Mouse (Mus musculus): Measurements from ENCODE around the gene Ctrc. TPM values are rescaled to one million over a fixed set of nuclear protein-coding genes. Genes with fewer than 3 reads are reported as not detected.

Gene Ctrc
- 0.45 and 0.97 TPM in 2 replicates for polyA plus RNA-seq (2015; fragmentation: Nextera tagmentation; extraction: Ambion mirVana)

DNA sequence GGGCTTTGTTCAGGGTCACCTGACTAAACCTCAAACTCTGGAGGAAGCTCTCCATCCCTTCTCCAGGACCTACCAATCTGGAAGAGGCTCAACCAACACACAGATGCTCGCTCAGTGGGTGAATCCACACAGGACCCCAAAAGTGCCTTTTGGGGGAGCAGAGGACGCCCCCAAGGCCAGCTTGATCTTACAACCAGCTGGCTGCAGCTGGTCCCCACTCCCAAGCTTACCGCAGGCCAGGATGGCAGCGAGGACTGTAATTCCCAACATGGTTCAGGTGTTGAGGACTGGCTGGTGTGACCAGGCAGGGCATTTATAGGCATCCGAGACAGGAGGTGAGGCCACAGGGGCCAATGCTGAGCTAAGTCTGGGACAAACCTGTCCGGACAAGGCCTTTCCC lies at the start of gene Ctrc:
Gene Ctrc (minus strand): TSS at position 361 of the 400 bp plus-strand sequence.
- 75% methylated on average over 6 of the region's 6 CpGs for whole genome bisulfite sequencing
- H3K4me2 ChIP-seq (replicated peaks) = no peak within 1 kb of the TSS
- H3K4me3 ChIP-seq (replicated peaks) = no peak within 1 kb of the TSS
- H3K9ac ChIP-seq = no peak within 1 kb of the TSS
- H3K4me1 ChIP-seq (replicated peaks) = no peaks in the 10 kb centered on the region
- no peaks in the 10 kb centered on the region for H3K27me3 ChIP-seq (replicated peaks)
- no peak within 1 kb of the TSS for H3K27ac ChIP-seq
- H3K9me3 ChIP-seq = no peaks in the 10 kb centered on the region
- ATAC-seq = no peak
- H3K36me3 ChIP-seq = no peaks in the 10 kb centered on the region

DNA sequence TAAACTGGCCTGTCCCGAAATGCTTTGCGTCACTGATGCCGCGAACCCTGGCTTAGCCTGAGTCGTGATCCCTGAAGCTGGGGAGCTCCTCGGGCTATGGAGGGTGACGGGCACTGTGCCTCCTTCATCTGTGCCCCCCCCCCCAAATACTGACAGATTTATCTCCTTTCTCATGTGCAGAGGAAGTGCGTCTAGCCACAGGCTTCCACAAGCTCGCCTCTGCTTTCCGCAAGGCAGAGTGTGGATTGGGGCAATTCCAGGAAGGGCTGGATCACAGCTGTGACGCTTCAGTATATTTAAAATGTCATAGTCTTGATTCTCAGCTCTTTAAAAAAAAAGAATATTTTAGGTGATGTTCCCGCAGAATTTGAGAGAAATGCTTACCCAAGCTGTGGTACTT lies 49.6 kb upstream of the Ctrc start:
- Histone ChIP-seq H3K27me3 (replicated peaks) (no peaks in the 10 kb centered on the region), H3K9ac (no peak overlapping the region), H3K9me3 (no peaks in the 10 kb centered on the region), H3K36me3 (no peaks in the 10 kb centered on the region), H3K4me1 (replicated peaks) (peaks cover 24% of the 10 kb centered on the region), H3K27ac (no peak overlapping the region), H3K4me2 (replicated peaks) (no peak overlapping the region), H3K4me3 (replicated peaks) (no peak overlapping the region)
- WGBS = 43% methylated on average over 12 of the region's 12 CpGs
- ATAC-seq = no peak

DNA sequence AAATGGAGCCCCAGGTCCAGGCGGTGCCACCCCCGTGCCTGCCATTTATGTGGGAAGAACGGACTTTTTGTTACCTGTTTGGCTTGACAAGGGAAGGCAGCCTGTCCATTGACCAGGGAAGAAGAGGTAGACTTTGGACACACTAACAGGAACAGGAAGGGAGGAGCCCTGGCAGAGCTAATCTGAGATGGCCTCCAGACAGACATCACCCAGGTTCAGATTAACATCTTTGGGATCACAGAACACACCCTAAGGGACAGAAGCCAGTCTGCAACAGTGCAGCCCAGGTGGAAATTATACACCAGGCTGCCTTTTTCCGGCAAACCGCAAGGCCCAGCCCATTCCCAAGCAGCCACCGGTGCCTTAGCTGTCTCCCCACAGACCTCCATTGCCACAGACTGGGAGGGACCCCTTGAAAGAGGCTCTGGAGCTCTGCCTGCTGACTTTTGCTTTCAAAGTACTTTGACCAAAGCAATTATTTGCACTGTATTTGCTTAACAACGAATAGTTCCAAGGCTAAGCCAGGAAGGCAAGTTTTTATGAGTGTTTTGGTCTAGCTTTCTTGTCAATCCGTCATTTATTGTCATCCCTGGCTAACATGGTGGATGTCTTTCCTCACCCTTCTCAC lies 47.1 kb upstream of the Ctrc start:
- H3K27ac ChIP-seq = peak overlapping the region; percentile 54
- peak; percentile 68 for ATAC-seq
- 73% methylated on average over 8 of the region's 8 CpGs for WGBS
- no peaks in the 10 kb centered on the region for H3K27me3 ChIP-seq (replicated peaks)
- peaks cover 13% of the 10 kb centered on the region for H3K4me1 ChIP-seq (replicated peaks)
- H3K4me2 ChIP-seq (replicated peaks) = no peak overlapping the region
- H3K9me3 ChIP-seq = no peaks in the 10 kb centered on the region
- H3K4me3 ChIP-seq (replicated peaks) = no peak overlapping the region
- no peak overlapping the region for H3K9ac ChIP-seq
- no peaks in the 10 kb centered on the region for H3K36me3 ChIP-seq

DNA sequence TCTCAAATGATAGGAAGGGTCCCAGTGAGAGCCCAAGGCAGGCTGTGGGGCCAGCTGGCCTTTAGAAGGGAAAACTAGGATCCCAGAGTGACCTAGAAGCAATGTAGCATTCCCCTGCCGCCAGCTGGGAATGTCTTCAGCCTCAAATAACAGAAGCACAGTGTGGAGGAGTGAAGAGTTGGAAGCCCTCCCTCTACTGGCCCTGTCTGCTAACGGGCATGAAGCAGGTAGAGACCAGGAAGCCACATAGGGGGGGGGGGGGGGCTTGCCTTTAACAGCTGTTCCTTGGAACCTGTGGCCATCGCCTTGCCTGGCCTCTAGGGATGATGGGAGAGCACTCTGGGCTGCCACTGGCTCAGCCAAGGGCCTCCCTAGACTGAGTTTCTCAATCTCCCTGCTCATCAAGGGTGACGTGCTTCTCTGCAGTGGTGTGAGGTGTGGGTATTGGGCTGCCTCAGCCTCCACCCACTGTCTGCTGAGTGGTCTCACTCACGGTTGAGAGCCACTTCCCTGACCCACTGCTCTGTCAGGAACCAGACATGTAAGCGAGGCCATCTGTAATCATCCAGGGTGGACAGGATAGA lies 40.3 kb upstream of the Ctrc start:
- Histone ChIP-seq H3K36me3 (no peaks in the 10 kb centered on the region), H3K9ac (no peak overlapping the region), H3K4me1 (replicated peaks) (peaks cover 12% of the 10 kb centered on the region), H3K4me2 (replicated peaks) (no peak overlapping the region), H3K9me3 (no peaks in the 10 kb centered on the region), H3K4me3 (replicated peaks) (no peak overlapping the region), H3K27ac (no peak overlapping the region), H3K27me3 (replicated peaks) (no peaks in the 10 kb centered on the region)
- 37% methylated on average over 6 of the region's 6 CpGs for WGBS
- 0 out of 2 replicates have a peak, but pooled peaks have one; percentile 14 for ATAC-seq

DNA sequence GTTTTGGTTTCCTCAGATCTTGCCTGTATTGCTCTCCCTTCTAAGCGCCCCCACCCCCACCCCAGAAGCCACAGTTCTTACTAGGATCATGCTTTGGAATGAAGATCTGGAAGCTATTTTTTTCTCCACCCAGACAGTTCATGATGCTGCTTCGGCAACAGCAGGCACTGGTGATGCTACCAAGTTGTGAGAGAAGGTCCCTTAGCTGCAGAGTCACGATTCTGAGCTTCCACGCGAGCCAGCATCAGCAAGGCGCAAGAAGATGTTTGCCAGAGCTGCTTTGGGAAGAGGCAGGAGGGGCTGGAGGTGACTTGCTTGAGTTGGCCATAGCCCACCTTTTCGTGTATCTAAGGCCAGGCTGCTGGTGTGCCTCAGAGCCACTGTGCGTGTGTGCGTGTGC lies 39.3 kb upstream of the Ctrc start:
- no peaks in the 10 kb centered on the region for H3K9me3 ChIP-seq
- no peaks in the 10 kb centered on the region for H3K27me3 ChIP-seq (replicated peaks)
- WGBS = 60% methylated on average over 9 of the region's 9 CpGs
- no peaks in the 10 kb centered on the region for H3K36me3 ChIP-seq
- no peak overlapping the region for H3K27ac ChIP-seq
- ATAC-seq = no peak
- no peak overlapping the region for H3K4me2 ChIP-seq (replicated peaks)
- peaks cover 15% of the 10 kb centered on the region for H3K4me1 ChIP-seq (replicated peaks)
- no peak overlapping the region for H3K4me3 ChIP-seq (replicated peaks)
- H3K9ac ChIP-seq = no peak overlapping the region

DNA sequence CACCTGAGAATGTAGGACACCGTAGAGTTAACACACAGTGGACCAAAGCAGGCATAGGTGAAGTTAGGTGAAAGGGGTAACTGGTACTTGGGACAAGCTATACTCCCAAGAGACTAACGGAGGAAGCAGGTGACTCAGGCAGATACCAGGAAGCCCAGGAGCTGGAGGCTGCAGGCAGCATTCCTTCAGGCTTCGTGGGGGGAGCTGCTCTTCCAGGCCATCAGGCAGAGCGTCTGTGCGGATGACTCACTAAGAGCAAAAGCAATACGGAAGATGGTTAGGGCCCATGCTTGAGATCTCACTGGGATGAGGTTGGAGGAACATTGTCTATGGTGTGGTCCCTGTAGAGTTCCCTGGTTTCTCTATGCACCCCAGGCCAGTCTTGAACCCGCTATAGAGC lies 36.7 kb upstream of the Ctrc start:
- no peak overlapping the region for H3K27ac ChIP-seq
- H3K36me3 ChIP-seq = no peaks in the 10 kb centered on the region
- H3K9me3 ChIP-seq = no peaks in the 10 kb centered on the region
- peaks cover 27% of the 10 kb centered on the region for H3K4me1 ChIP-seq (replicated peaks)
- no peak for ATAC-seq
- no peak overlapping the region for H3K4me3 ChIP-seq (replicated peaks)
- H3K27me3 ChIP-seq (replicated peaks) = no peaks in the 10 kb centered on the region
- 72% methylated on average over 7 of the region's 7 CpGs for WGBS
- H3K4me2 ChIP-seq (replicated peaks) = no peak overlapping the region
- no peak overlapping the region for H3K9ac ChIP-seq

DNA sequence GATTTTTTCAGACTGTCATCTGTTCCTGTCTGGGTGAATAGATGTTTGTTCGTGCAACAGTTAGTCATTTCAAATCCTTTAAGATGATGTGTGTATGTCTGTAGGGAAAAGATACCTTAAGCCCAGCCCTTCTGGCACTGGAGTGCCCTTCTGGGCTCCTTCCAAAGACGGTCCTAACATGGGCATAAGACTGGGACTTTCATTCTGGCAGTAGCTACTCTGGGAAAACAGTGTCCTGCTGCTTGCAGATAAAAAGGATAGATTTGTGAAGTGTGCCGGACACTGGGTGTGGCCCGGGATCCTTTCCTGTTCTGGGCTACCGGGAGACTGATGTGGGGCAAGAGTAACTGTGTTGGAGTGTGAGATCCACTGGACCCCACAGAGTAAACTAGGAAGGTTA lies 35.8 kb upstream of the Ctrc start:
- Histone ChIP-seq H3K27ac (no peak overlapping the region), H3K9me3 (no peaks in the 10 kb centered on the region), H3K4me1 (replicated peaks) (peaks cover 27% of the 10 kb centered on the region), H3K36me3 (no peaks in the 10 kb centered on the region), H3K27me3 (replicated peaks) (no peaks in the 10 kb centered on the region), H3K9ac (no peak overlapping the region), H3K4me3 (replicated peaks) (no peak overlapping the region), H3K4me2 (replicated peaks) (no peak overlapping the region)
- no peak for ATAC-seq
- 50% methylated on average over 5 of the region's 5 CpGs for WGBS

DNA sequence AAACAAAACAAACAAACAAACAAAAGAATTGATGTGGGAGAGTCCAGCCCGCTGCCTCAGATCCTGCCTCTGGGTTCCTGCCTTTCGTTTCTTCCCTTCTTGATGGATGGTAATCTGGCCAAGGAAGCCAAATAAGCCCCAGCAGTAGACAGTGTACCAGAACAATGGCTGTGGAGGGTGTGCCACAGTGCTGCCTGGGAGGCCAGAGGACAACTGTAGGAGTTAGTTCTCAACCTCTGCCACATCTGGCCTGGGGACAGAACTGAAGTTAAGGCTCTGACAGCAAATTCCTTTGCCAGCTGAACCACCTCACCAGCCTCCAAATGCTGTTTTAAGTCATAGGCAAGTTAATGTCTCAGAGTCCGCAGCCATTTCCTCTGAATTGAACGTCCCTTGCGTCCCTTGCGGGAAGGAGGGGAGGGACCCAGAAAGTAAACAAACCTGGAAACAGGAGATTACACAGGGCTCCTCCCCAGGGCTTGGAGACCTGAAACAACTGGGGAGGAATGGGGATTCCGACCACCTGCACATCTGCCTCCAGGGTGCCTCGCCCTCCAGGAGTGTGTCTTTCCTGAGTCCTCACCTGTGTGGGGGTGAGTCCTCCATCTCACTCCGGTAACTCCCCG lies 35.2 kb upstream of the Ctrc start:
- H3K4me1 ChIP-seq (replicated peaks) = peaks cover 27% of the 10 kb centered on the region
- no peak overlapping the region for H3K9ac ChIP-seq
- H3K4me3 ChIP-seq (replicated peaks) = no peak overlapping the region
- H3K27me3 ChIP-seq (replicated peaks) = no peaks in the 10 kb centered on the region
- H3K4me2 ChIP-seq (replicated peaks) = no peak overlapping the region
- no peaks in the 10 kb centered on the region for H3K36me3 ChIP-seq
- ATAC-seq = no peak
- H3K9me3 ChIP-seq = no peaks in the 10 kb centered on the region
- WGBS = 47% methylated on average over 10 of the region's 10 CpGs
- no peak overlapping the region for H3K27ac ChIP-seq

DNA sequence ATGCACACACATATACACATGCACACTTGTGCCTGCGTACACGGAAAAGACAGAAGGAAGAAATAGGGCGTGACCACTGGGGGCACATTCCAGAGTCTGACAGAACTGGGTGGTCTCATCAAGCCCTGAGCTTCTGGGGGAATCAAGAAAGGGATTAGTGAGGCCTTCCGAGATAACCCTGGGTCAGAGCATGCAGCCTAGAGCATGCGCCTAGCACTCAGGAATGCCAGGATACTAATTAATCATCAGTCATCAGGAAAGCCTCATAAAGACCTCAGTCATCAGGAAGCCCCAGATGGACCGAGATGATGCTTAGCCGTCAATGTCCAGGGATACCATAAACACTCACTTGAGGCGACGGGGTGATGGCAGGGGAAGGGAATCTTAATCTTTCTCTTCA lies 33.7 kb upstream of the Ctrc start:
- Histone ChIP-seq H3K9me3 (no peaks in the 10 kb centered on the region), H3K9ac (no peak overlapping the region), H3K27ac (no peak overlapping the region), H3K4me3 (replicated peaks) (no peak overlapping the region), H3K4me2 (replicated peaks) (no peak overlapping the region), H3K27me3 (replicated peaks) (no peaks in the 10 kb centered on the region), H3K36me3 (no peaks in the 10 kb centered on the region), H3K4me1 (replicated peaks) (peaks cover 35% of the 10 kb centered on the region)
- 26% methylated on average over 9 of the region's 9 CpGs for WGBS
- ATAC-seq = no peak

DNA sequence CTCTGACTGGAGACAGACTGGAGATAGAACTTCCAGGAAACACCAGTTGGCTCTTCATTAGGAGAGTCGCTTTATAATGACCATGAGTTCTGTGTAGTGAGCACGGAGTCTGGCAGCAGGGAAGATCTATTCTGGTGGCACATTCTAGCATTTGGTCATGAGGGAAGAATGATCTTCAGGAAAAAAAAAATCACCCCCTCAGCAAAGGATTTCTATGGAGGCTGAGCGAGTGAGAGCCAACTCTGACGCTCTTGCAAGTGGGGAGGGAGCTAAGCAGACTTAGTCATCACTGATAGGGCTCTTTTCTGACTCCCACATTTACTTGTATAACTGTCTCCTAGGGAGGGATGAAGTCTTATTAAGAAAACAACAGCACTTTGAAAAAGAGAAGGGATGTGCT lies 32.9 kb upstream of the Ctrc start:
- Histone ChIP-seq H3K4me2 (replicated peaks) (peak overlapping the region; percentile 17; the same call in 1 of the 2 replicates), H3K9me3 (no peaks in the 10 kb centered on the region), H3K27ac (peak overlapping the region; percentile 44; the same call in 1 of the 2 replicates), H3K4me1 (replicated peaks) (peaks cover 37% of the 10 kb centered on the region), H3K4me3 (replicated peaks) (no peak overlapping the region), H3K27me3 (replicated peaks) (no peaks in the 10 kb centered on the region), H3K9ac (no peak overlapping the region), H3K36me3 (no peaks in the 10 kb centered on the region)
- 56% methylated on average over 4 of the region's 4 CpGs for WGBS
- ATAC-seq = no peak

DNA sequence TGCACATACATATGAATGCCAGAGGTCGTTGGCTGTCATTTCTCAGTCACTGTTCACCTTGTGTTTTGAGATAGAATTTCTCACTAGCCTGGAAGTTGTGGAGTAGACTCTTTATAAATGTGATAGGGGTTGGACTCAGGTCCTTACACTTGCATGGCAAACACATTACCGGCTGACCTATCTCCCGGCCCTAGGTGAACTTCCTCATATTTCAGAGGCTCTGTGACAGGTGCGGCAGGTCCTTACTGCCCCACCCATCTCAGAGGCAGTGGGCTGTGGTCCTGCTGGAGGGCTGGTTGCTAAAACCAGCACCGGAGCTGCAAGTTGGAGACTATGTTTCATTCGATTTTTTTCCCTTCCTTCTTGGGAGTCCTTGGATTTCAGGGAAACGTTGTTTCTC lies 32.5 kb upstream of the Ctrc start:
- no peak overlapping the region for H3K9ac ChIP-seq
- H3K36me3 ChIP-seq = no peaks in the 10 kb centered on the region
- no peaks in the 10 kb centered on the region for H3K9me3 ChIP-seq
- no peaks in the 10 kb centered on the region for H3K27me3 ChIP-seq (replicated peaks)
- peaks cover 37% of the 10 kb centered on the region for H3K4me1 ChIP-seq (replicated peaks)
- H3K4me2 ChIP-seq (replicated peaks) = peak overlapping the region; percentile 17; the same call in 1 of the 2 replicates
- peak; percentile 36; the same call in 1 of the 2 replicates for ATAC-seq
- H3K27ac ChIP-seq = peak overlapping the region; percentile 44; the same call in 1 of the 2 replicates
- no peak overlapping the region for H3K4me3 ChIP-seq (replicated peaks)
- WGBS = 32% methylated on average over 7 of the region's 7 CpGs

DNA sequence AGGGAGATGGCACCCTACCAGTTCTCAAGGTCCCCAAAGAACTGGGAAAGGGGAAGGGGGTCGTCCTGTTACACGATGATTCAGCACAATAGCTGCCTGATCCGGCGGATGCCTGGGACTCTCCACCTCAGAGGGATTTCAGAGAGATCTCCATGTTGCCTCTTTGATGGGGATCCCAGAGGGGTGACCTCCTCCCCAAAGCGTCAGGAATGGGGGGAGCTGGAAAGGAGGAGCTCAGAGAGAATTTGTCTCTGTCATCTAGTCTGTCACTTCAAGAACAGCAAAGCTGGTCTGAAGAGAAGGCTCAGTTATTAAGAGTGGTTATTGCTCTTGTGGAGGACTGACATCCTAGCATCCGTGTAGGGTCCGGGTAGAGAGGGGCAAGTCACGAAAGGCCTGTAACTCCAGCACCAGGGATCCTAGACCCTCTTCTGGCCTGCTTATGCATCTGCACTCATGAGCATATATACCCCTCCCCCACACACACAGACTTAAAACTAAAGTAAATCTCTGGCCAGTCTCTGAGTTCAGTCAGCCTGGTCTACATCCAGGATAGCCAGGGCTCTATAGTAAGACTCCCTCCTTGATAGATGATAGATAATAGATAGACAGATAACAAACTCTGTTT lies 29.4 kb upstream of the Ctrc start:
- Histone ChIP-seq H3K9ac (peak overlapping the region; percentile 88; the same call in 1 of the 2 replicates), H3K36me3 (no peaks in the 10 kb centered on the region), H3K4me2 (replicated peaks) (peak overlapping the region; percentile 95), H3K27me3 (replicated peaks) (no peaks in the 10 kb centered on the region), H3K4me1 (replicated peaks) (peaks cover 51% of the 10 kb centered on the region), H3K27ac (no peak overlapping the region), H3K4me3 (replicated peaks) (peak overlapping the region; percentile 74), H3K9me3 (no peaks in the 10 kb centered on the region)
- no peak for ATAC-seq
- WGBS = 22% methylated on average over 8 of the region's 8 CpGs
